Mouse (Mus musculus): Measurements from ENCODE around the gene Arhgap15. TPM values are rescaled to one million over a fixed set of nuclear protein-coding genes. Genes with fewer than 3 reads are reported as not detected.

Gene Arhgap15
- total and polyA plus RNA-seq, 3 experiments, result 16.6 to 40.3 (median 19.8) TPM

DNA sequence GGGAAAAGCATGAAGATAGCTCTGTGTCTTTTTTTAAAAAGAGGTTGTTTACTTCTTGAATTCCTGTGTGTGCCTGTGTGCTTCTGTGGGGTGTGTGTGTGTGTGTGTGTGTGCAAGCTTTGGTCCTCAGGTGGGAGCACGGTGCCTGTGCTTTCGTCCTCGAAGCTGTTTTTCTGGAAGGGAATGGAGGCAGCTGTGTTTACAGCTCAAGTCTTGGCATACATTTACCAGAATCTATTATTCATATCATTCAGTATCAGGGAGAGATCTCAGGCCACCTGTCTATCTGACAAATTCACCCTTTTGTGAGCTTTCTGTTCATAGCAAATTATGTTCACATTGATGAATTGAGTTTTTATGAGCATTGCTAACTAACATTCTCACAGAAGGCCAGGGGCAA lies 550.5 kb downstream of the Arhgap15 start:
- Histone ChIP-seq H3K9me3 (replicated peaks; ENCODE audit: low read length) (no peaks in the 10 kb centered on the region), H3K4me3 (replicated peaks in 1 of 3; ENCODE audit: low read depth in 2 of 3, low read length in 2 of 3, poor library complexity in 1 of 3) (no peak overlapping the region), H3K27me3 (replicated peaks) (no peaks in the 10 kb centered on the region), H3K9ac (ENCODE audit: insufficient read depth, low read depth) (no peak overlapping the region), H3K79me2 (replicated peaks; ENCODE audit: control insufficient read depth, extremely low read depth, insufficient read depth, poor library complexity, severe bottlenecking) (no peaks in the 10 kb centered on the region), H3K4me1 (ENCODE audit: control insufficient read depth in 1 of 2, insufficient read depth in 2 of 2) (peaks cover 0 to 9% of the 10 kb centered on the region in 2 experiments; a peak in 2 of 4 replicates), H3K27ac (ENCODE audit: insufficient read depth, low read depth) (no peak overlapping the region), H3K4me2 (ENCODE audit: insufficient read depth, low read depth, poor library complexity, severe bottlenecking) (no peak overlapping the region), H3K36me3 (replicated peaks in 1 of 2; ENCODE audit: control insufficient read depth in 1 of 2, insufficient read depth in 1 of 2, low read length in 1 of 2) (no peaks in the 10 kb centered on the region)
- DNase-seq (ENCODE audit: extremely low read depth), result no peak
- in situ Hi-C loops (cut with MboI; ENCODE audit: low pct_ligation_motif_present, low pct_unique_long_range_greater_than_20kb, low sequenced_read_pairs) (no loop called here), dilution Hi-C loops (cut with MboI; ENCODE audit: extremely low pct_ligation_motif_present, extremely low pct_unique_long_range_greater_than_20kb, low sequenced_read_pairs) (no loop called here)
- TF ChIP-seq NRF1 (IDR thresholded peaks at IDR 0.05; ENCODE audit: low read depth, low read length) (no peak), JUN (IDR thresholded peaks at IDR 0.05; ENCODE audit: insufficient read depth, low read depth, low read length) (no peak), CTCF (conservative IDR thresholded peaks at IDR 0.05 in 1 of 2, IDR thresholded peaks at IDR 0.05 in 1 of 2; ENCODE audit: low read depth in 2 of 2, low read length in 2 of 2) (no peak), PAX5 (IDR thresholded peaks at IDR 0.05; ENCODE audit: low read length) (no peak), GABPA (IDR thresholded peaks at IDR 0.05; ENCODE audit: insufficient replicate concordance, low read depth, low read length) (no peak), E2F4 (IDR thresholded peaks at IDR 0.05; ENCODE audit: insufficient replicate concordance, low read depth, low read length) (no peak)

DNA sequence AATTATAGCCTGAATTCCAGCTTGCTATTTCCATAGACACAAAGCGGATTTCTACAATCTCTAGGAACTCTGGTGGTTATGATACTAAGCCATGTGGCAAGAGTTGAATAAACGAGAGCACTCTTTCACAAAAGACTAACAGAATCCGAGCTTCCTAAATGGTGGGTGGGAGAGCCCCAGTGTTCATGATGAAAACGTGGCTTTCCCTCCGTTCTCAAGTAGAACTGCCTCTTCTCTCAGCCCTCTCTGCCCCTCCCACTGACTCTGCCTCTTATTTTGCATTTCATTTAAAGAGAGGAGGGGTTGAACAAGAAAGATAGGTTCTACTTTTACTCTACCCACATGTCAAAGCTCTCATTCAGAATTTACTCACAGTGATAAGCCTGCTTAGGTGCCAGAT lies 551.3 kb downstream of the Arhgap15 start:
- Histone ChIP-seq H3K27ac (ENCODE audit: insufficient read depth, low read depth) (no peak overlapping the region), H3K9me3 (replicated peaks; ENCODE audit: low read length) (no peaks in the 10 kb centered on the region), H3K27me3 (replicated peaks) (no peaks in the 10 kb centered on the region), H3K4me1 (ENCODE audit: control insufficient read depth in 1 of 2, insufficient read depth in 2 of 2) (peaks cover 0 to 9% of the 10 kb centered on the region in 2 experiments; a peak in 2 of 4 replicates), H3K36me3 (replicated peaks in 1 of 2; ENCODE audit: control insufficient read depth in 1 of 2, insufficient read depth in 1 of 2, low read length in 1 of 2) (no peaks in the 10 kb centered on the region), H3K4me2 (ENCODE audit: insufficient read depth, low read depth, poor library complexity, severe bottlenecking) (no peak overlapping the region), H3K4me3 (replicated peaks in 1 of 3; ENCODE audit: low read depth in 2 of 3, low read length in 2 of 3, poor library complexity in 1 of 3) (no peak overlapping the region), H3K9ac (ENCODE audit: insufficient read depth, low read depth) (no peak overlapping the region), H3K79me2 (replicated peaks; ENCODE audit: control insufficient read depth, extremely low read depth, insufficient read depth, poor library complexity, severe bottlenecking) (no peaks in the 10 kb centered on the region)
- dilution Hi-C loops (cut with MboI; ENCODE audit: extremely low pct_ligation_motif_present, extremely low pct_unique_long_range_greater_than_20kb, low sequenced_read_pairs), result no loop called here
- no peak for DNase-seq (ENCODE audit: extremely low read depth)
- in situ Hi-C loops (cut with MboI; ENCODE audit: low pct_ligation_motif_present, low pct_unique_long_range_greater_than_20kb, low sequenced_read_pairs), result no loop called here
- TF ChIP-seq TCF12 (IDR thresholded peaks at IDR 0.05; ENCODE audit: low read depth, low read length), result no peak
- no peak for TF ChIP-seq TBP (conservative IDR thresholded peaks at IDR 0.05; ENCODE audit: low read depth, low read length)
- no peak for TF ChIP-seq PAX5 (IDR thresholded peaks at IDR 0.05; ENCODE audit: low read length)
- TF ChIP-seq MAFK (IDR thresholded peaks at IDR 0.05; ENCODE audit: insufficient replicate concordance, low read length), result no peak
- TF ChIP-seq POLR2A (IDR thresholded peaks at IDR 0.05; ENCODE audit: low read depth, low read length), result no peak
- no peak for TF ChIP-seq MYC (IDR thresholded peaks at IDR 0.05; ENCODE audit: low read depth, low read length)
- TF ChIP-seq JUND (conservative IDR thresholded peaks at IDR 0.05; ENCODE audit: low read depth, low read length), result no peak
- TF ChIP-seq KAT2A (IDR thresholded peaks at IDR 0.05; ENCODE audit: insufficient replicate concordance, low read length), result no peak

DNA sequence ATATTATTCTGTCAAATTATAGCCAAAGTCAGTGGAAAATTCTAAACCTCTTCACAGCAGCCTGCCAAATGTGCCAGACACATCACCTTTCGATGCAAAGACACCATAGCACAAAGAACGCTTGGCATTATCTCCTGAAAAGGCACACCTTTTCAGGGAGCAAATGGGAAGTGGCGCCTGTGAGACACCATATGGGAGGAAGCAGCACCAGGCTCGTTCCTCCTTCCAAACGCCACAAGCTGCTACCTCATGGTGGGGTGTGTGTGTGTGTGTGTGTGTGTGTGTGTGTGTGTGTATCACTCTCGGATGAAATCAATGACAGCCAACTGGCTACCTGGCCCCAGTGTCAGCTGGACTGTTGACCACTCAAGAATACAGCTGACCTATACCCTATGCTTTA lies 551.8 kb downstream of the Arhgap15 start:
- Histone ChIP-seq H3K9ac (ENCODE audit: insufficient read depth, low read depth) (no peak overlapping the region), H3K27me3 (replicated peaks) (no peaks in the 10 kb centered on the region), H3K4me3 (replicated peaks in 1 of 3; ENCODE audit: low read depth in 2 of 3, low read length in 2 of 3, poor library complexity in 1 of 3) (no peak overlapping the region), H3K4me1 (ENCODE audit: control insufficient read depth in 1 of 2, insufficient read depth in 2 of 2) (peaks cover 0 to 9% of the 10 kb centered on the region in 2 experiments; a peak in 2 of 4 replicates), H3K79me2 (replicated peaks; ENCODE audit: control insufficient read depth, extremely low read depth, insufficient read depth, poor library complexity, severe bottlenecking) (no peaks in the 10 kb centered on the region), H3K36me3 (replicated peaks in 1 of 2; ENCODE audit: control insufficient read depth in 1 of 2, insufficient read depth in 1 of 2, low read length in 1 of 2) (no peaks in the 10 kb centered on the region), H3K4me2 (ENCODE audit: insufficient read depth, low read depth, poor library complexity, severe bottlenecking) (no peak overlapping the region), H3K9me3 (replicated peaks; ENCODE audit: low read length) (no peaks in the 10 kb centered on the region), H3K27ac (ENCODE audit: insufficient read depth, low read depth) (no peak overlapping the region)
- in situ Hi-C loops (cut with MboI; ENCODE audit: low pct_ligation_motif_present, low pct_unique_long_range_greater_than_20kb, low sequenced_read_pairs) (no loop called here), dilution Hi-C loops (cut with MboI; ENCODE audit: extremely low pct_ligation_motif_present, extremely low pct_unique_long_range_greater_than_20kb, low sequenced_read_pairs) (no loop called here)
- TF ChIP-seq RAD21 (IDR thresholded peaks at IDR 0.05; ENCODE audit: low read depth, low read length) (no peak), JUND (conservative IDR thresholded peaks at IDR 0.05; ENCODE audit: low read depth, low read length) (no peak), CTCF (conservative IDR thresholded peaks at IDR 0.05 in 1 of 2, IDR thresholded peaks at IDR 0.05 in 1 of 2; ENCODE audit: low read depth in 2 of 2, low read length in 2 of 2) (no peak)
- DNase-seq (ENCODE audit: extremely low read depth), result no peak

All from CH12.LX (cell line).